Mouse (Mus musculus): ENCODE results near the gene Ube2g1. TPM values are rescaled to one million over a fixed set of nuclear protein-coding genes. Genes with fewer than 3 reads are reported as not detected.

The Ube2g1 gene
- polyA plus RNA-seq, 1 experiment from 2014 or later: 57.3 TPM

DNA sequence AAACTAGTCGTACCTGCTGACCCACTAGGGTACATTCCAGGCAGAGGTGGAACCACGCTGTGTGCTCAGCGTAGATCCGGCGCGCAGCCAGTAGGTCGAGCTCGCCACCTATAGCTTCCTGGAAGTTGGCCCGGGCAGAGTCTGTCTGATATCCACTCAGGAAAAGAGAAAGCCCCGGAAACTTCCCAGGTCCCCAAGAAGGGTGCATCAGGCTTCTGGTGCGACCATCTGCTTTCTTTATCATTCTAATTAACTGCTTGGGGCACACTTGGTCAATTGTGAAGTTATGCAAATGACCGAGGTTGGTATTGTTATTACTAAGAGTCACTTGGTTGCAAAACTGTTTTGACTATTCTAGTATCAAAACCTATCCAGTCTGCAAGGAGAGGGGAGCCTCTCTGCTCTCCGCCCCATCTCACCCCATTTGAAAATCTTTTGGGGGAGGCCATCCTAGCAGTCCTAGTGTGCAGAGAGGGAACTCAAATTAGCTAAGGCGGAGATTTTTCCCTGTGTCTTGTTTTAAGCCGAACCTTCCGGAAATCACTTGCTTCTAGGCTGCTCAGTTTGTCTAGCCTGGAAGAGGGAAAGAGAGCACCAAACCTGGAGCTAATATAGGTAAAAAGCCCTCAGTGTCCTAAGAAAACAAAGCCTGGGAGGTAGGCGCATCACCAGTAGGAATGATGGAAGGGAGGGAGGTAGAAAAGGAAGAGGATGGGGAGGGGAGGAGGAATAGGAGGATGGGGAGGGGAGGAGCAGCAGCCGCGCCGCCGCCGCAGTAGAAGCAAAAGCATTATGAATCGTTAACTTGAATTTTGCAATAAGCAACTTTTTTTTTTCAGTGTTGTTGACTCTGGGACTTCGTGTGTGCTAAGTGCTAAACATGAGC lies 30.4 kb upstream of the Ube2g1 start:
- WGBS: 2% methylated on average over 24 of the region's 24 CpGs
- H3K27ac ChIP-seq (replicated peaks): no peak overlapping the region
- H3K9ac ChIP-seq: peak overlapping the region; percentile 71
- H3K27me3 ChIP-seq (replicated peaks): peaks cover 9% of the 10 kb centered on the region
- ATAC-seq (ENCODE audit: extremely low read depth, insufficient number of reproducible peaks, low FRiP score, low TSS enrichment): no peak
- peak overlapping the region; percentile 52 for H3K4me3 ChIP-seq
- H3K4me1 ChIP-seq: peaks cover 8% of the 10 kb centered on the region
- H3K4me2 ChIP-seq: peak overlapping the region; percentile 85
- H3K36me3 ChIP-seq: no peaks in the 10 kb centered on the region
- H3K9me3 ChIP-seq: no peaks in the 10 kb centered on the region

DNA sequence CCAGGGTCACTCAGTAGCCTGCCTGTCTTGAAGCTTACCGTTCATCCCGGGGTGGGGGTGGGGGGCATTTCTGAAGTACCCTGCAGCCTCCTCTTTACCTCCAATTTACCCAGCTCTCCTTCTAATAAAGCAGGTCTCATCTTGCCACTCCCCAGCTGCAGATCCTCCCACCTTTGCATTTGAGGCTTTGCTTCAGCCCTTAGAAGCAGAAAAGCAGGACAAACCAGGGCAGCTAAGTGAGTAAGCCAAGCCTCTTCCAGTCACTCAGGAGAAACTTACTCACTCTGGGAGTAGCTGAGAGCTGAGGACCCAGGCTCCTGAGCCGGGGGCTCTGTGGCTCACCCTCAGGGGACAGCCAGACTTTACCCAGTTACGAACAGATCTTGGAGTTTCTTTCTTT lies 28.6 kb upstream of the Ube2g1 start:
- Histone ChIP-seq H3K4me3 (no peak overlapping the region), H3K4me2 (no peak overlapping the region), H3K9me3 (no peaks in the 10 kb centered on the region), H3K36me3 (no peaks in the 10 kb centered on the region), H3K4me1 (peaks cover 8% of the 10 kb centered on the region), H3K9ac (no peak overlapping the region), H3K27ac (replicated peaks) (no peak overlapping the region), H3K27me3 (replicated peaks) (peaks cover 9% of the 10 kb centered on the region)
- ATAC-seq (ENCODE audit: extremely low read depth, insufficient number of reproducible peaks, low FRiP score, low TSS enrichment): no peak
- 71% methylated on average over 4 of the region's 4 CpGs for WGBS

DNA sequence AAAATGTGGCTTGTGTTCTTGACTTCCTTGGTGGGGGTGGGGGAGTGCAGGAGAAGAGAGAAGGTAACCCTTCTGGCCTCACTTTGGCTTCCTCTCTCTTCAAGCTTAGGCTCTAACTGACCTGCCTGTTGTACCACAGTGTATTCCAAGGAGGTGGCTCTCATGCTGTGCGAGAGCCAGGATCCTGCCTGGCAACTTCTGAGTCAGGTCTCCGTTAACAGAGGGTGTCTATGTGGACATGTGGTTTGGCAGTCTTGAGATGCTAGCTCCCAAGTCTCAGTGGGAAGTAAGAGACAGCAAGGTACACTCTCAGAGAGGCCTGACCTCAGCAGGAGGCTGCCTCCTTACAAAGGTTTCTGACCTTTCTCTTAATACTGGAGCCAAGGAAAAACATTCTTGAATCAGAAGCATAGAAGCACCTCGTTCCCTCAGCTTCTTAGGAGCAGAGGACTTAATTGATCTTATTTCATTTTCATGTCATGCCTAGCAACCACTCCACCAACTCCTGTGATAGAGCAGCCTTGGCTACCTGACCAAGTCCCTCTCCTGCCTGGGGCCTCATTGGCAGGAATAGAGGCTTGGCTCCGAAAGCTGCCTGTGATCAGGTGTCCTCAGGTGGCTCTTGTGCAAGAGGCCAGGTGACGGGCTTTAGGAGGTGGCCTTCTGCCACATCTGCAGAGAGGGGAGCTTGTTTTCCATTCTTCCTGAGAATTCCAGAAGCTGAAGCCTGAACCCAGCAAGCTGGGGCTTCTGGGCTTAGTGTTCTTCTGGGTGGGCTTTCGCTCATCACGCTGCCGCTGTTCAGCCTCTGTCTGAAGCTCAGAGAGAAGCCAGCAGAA lies 25.3 kb upstream of the Ube2g1 start:
- no peaks in the 10 kb centered on the region for H3K4me1 ChIP-seq
- no peak overlapping the region for H3K9ac ChIP-seq
- H3K4me2 ChIP-seq: no peak overlapping the region
- H3K27me3 ChIP-seq (replicated peaks): peaks cover 4% of the 10 kb centered on the region
- no peak for ATAC-seq (ENCODE audit: extremely low read depth, insufficient number of reproducible peaks, low FRiP score, low TSS enrichment)
- H3K36me3 ChIP-seq: no peaks in the 10 kb centered on the region
- WGBS: 75% methylated on average over 8 of the region's 8 CpGs
- no peak overlapping the region for H3K27ac ChIP-seq (replicated peaks)
- H3K4me3 ChIP-seq: no peak overlapping the region
- no peaks in the 10 kb centered on the region for H3K9me3 ChIP-seq

DNA sequence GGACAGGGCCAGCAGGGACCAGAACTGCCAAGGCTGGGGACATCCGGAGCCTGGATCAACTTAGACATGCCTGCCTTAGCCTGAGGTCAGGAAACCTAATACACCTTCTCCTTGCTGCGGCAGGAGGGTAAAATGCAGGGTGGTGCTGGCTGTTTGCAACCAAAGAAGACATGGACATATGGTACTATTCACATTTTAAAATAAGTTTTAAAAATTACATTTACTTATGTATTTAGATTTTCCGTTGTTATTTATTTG lies 24.7 kb upstream of the Ube2g1 start:
- no peak overlapping the region for H3K4me2 ChIP-seq
- no peak for ATAC-seq (ENCODE audit: extremely low read depth, insufficient number of reproducible peaks, low FRiP score, low TSS enrichment)
- H3K36me3 ChIP-seq: no peaks in the 10 kb centered on the region
- H3K9me3 ChIP-seq: no peaks in the 10 kb centered on the region
- WGBS: 72% methylated on average over 3 of the region's 3 CpGs
- no peak overlapping the region for H3K4me3 ChIP-seq
- no peak overlapping the region for H3K27ac ChIP-seq (replicated peaks)
- no peak overlapping the region for H3K9ac ChIP-seq
- H3K4me1 ChIP-seq: no peaks in the 10 kb centered on the region
- H3K27me3 ChIP-seq (replicated peaks): peaks cover 3% of the 10 kb centered on the region

DNA sequence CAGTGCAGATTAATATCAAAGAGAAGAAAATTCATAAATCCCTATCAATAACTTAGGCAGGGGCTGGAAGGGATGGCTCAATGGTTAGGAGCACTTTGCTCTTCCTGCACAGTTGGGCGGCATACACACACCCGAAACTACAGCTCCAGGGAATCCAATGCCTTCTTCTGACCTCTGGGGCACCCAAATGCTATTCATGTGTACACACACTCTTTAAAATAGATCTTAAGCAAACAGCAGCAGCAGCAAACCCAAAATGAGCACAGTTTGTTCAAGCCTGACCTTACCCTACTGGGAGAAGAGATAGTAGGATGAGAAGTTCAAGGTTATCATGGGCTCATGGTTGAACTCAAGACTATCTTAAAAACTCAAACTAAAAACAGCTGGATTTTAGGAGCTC lies 24.0 kb upstream of the Ube2g1 start:
- no peaks in the 10 kb centered on the region for H3K4me1 ChIP-seq
- 83% methylated on average over 2 of the region's 2 CpGs for WGBS
- no peaks in the 10 kb centered on the region; the same call in 1 of the 2 replicates for H3K27me3 ChIP-seq (replicated peaks)
- H3K36me3 ChIP-seq: no peaks in the 10 kb centered on the region
- no peak overlapping the region for H3K4me2 ChIP-seq
- no peak overlapping the region for H3K9ac ChIP-seq
- H3K4me3 ChIP-seq: no peak overlapping the region
- H3K9me3 ChIP-seq: no peaks in the 10 kb centered on the region
- ATAC-seq (ENCODE audit: extremely low read depth, insufficient number of reproducible peaks, low FRiP score, low TSS enrichment): no peak
- H3K27ac ChIP-seq (replicated peaks): no peak overlapping the region

DNA sequence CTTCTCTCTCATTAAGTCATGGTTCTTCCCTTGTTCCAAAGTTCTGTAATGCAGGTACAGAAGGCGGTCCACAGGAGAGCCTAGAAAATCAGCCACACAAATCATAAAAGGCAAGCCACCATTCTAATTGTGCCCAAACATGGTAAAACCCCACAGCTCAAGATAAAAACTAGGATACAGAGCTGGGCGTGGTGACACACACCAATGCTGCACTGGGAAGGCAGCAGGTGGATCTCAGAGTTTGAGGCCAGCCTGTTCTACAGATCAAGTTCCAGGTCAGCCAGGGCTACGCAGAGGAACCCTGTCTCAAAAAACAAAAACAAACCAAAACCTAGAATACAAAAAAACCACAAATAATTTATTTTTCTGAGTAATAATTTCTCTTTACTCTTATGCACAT lies 20.5 kb upstream of the Ube2g1 start:
- H3K36me3 ChIP-seq: no peaks in the 10 kb centered on the region
- no peaks in the 10 kb centered on the region for H3K9me3 ChIP-seq
- WGBS: 85% methylated on average over 3 of the region's 3 CpGs
- H3K27ac ChIP-seq (replicated peaks): no peak overlapping the region
- ATAC-seq (ENCODE audit: extremely low read depth, insufficient number of reproducible peaks, low FRiP score, low TSS enrichment): no peak
- no peaks in the 10 kb centered on the region for H3K27me3 ChIP-seq (replicated peaks)
- no peak overlapping the region for H3K9ac ChIP-seq
- no peak overlapping the region for H3K4me2 ChIP-seq
- no peak overlapping the region for H3K4me3 ChIP-seq
- no peaks in the 10 kb centered on the region for H3K4me1 ChIP-seq

DNA sequence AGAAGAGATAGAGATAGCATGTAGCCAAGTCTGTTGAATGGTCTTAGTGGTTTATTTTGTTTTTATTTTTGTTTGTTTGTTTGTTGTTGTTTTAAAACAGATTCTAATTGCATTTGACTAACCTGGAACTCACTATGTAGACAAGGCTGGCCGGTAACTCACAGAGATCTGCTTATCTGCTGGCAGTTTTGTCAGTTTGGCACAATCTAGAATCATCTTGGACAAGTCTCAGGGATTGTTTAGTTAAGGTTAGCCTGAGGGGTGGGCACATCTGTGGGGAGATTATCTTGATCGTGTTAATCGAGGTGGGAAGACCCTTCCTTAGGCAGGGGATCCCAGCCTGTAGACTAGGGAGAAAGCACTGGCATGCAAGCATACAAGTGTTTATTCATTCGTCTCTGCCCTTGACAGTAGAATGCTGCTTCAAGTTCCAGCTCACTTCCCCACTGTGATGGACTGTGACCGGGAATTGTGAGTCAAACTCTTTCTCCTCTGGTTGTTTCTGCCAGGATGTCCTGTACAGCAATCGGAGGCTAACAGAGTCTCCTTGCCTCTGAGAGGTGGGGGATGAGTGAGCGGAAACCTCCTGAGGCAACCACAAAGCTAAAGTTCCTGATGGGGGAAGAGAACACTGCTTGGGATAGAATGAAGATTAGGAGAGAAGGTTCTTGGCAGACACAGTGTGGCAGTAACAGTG lies 19.4 kb upstream of the Ube2g1 start:
- Histone ChIP-seq H3K27ac (replicated peaks) (0 out of 2 replicates have a peak overlapping the region, but pooled peaks have one; percentile 4), H3K9me3 (no peaks in the 10 kb centered on the region), H3K4me2 (no peak overlapping the region), H3K4me3 (no peak overlapping the region), H3K9ac (no peak overlapping the region), H3K36me3 (no peaks in the 10 kb centered on the region), H3K27me3 (replicated peaks) (no peaks in the 10 kb centered on the region), H3K4me1 (no peaks in the 10 kb centered on the region)
- ATAC-seq (ENCODE audit: extremely low read depth, insufficient number of reproducible peaks, low FRiP score, low TSS enrichment): no peak
- 41% methylated on average over 7 of the region's 7 CpGs for WGBS

DNA sequence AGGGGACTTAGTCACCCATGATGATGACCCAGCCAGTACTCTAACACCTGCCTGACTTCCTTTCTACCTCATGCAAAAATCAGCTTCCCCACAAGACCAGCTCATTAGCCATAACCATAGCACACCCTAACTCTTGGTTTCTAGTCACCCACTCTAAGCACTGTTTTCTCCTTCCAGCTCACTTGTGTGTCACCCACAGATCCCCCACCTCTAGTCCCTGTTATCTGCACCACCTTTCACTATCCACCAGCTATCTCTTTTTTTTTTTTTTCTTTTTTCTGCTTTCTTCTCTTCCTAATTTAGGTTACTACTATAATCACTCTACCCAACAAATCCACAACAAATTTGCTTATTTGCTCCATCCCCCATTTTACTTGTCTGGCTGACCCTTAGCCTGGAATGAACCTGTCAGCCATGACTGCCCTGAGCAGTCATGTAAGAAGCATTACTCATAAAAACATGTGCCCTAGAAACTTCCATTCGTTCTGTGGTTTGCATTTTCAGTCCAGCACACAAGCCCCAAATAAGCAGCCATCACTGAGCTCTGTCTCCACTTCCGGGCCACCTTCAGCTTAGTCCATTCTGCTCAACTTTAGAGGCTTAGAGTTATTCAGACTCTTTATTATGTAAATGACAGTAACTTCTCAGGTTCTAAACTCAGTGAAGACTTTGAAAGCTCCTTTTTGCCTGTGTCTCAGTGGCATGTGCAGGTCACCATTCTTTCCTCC lies 11.9 kb upstream of the Ube2g1 start:
- no peak overlapping the region for H3K4me3 ChIP-seq
- H3K9me3 ChIP-seq: no peaks in the 10 kb centered on the region
- no peak overlapping the region for H3K27ac ChIP-seq (replicated peaks)
- no peak for ATAC-seq (ENCODE audit: extremely low read depth, insufficient number of reproducible peaks, low FRiP score, low TSS enrichment)
- no peaks in the 10 kb centered on the region for H3K4me1 ChIP-seq
- no peak overlapping the region for H3K4me2 ChIP-seq
- WGBS: 62% methylated on average over 2 of the region's 2 CpGs
- H3K9ac ChIP-seq: no peak overlapping the region
- 0 out of 2 replicates have a peak, but pooled peaks cover 4% of the 10 kb centered on the region for H3K27me3 ChIP-seq (replicated peaks)
- no peaks in the 10 kb centered on the region for H3K36me3 ChIP-seq

DNA sequence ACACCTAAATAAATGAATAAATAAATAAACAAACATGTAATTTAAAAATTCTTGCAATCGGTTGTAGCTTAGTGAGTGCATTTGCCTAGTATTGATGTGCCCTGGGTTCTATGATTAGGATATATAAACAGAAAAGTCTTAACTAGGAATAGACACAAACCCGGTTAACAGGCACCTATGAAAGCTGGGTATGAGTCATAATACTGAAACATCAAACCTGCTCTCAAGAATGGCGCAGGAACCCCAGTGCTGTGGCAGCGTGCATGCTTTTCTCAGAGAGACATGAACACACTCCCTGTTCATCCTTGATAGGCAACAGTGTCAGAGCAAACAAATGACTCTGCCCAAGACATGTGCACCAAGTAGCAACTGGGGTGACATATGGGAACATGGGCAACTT lies 9.3 kb upstream of the Ube2g1 start:
- Histone ChIP-seq H3K4me1 (no peaks in the 10 kb centered on the region), H3K9me3 (no peaks in the 10 kb centered on the region), H3K9ac (no peak overlapping the region), H3K36me3 (no peaks in the 10 kb centered on the region), H3K4me3 (no peak overlapping the region), H3K27ac (replicated peaks) (no peak overlapping the region), H3K27me3 (replicated peaks) (0 out of 2 replicates have a peak, but pooled peaks cover 4% of the 10 kb centered on the region), H3K4me2 (no peak overlapping the region)
- 76% methylated on average over 4 of the region's 4 CpGs for WGBS
- no peak for ATAC-seq (ENCODE audit: extremely low read depth, insufficient number of reproducible peaks, low FRiP score, low TSS enrichment)

DNA sequence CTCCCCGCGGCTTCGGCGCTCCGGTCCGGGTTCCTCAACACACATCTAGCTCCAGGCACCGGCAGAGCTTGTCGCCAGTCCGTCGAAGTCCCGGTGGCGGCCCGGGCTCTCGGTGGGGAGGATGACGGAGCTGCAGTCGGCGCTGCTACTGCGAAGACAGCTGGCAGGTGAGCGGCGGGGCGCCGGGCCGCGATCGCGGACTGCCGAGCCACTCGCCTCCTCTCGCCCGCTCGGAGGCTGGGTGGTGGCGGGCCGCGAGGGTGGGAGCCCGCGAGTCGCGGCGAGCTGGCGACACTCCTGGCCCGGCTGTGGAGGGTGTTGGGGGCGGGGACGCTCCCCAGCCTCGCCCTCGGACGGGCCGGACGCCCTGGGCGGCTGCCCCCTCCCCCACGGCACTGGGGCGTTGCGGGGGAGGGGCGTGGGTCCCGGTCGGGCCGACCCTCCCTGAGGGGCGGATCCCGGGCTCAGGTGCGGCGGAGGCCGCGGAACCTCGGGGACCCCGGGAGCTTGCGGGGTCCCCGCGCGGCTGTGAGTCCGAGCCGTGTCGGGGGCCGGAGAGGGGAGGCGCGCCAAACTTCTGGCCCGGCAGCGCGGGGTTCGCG lies 487 bp downstream of the Ube2g1 start:
- peak overlapping the region; percentile 98 for H3K4me3 ChIP-seq
- 0% methylated on average over 43 of the region's 79 CpGs for WGBS
- peak overlapping the region; percentile 75 for H3K4me2 ChIP-seq
- H3K4me1 ChIP-seq: peaks cover 28% of the 10 kb centered on the region
- no peaks in the 10 kb centered on the region for H3K27me3 ChIP-seq (replicated peaks)
- peak; percentile 58 for ATAC-seq (ENCODE audit: extremely low read depth, insufficient number of reproducible peaks, low FRiP score, low TSS enrichment)
- no peaks in the 10 kb centered on the region for H3K36me3 ChIP-seq
- H3K27ac ChIP-seq (replicated peaks): peak overlapping the region; percentile 99
- peak overlapping the region; percentile 99 for H3K9ac ChIP-seq
- no peaks in the 10 kb centered on the region for H3K9me3 ChIP-seq

Data from heart, embryonic 13.5 days (tissue).